Mouse (Mus musculus): Measurements from ENCODE around the gene Rtn2.

GRCm38 (mm10) chr7:19341250-19341649, 58.8 kb downstream of the Rtn2 start:
- TF ChIP-seq CTCF (IDR thresholded peaks at IDR 0.05; ENCODE audit: borderline replicate concordance, extremely low read depth, insufficient read depth, insufficient read length), result no peak
- TF ChIP-seq POLR2A (IDR thresholded peaks at IDR 0.05; ENCODE audit: borderline replicate concordance, extremely low read depth, insufficient read depth, insufficient read length, poor library complexity, severe bottlenecking), result no peak

Measured in brain, embryonic 14.5 days (tissue).